Mouse (Mus musculus) gastrocnemius, adult 8-10 months (tissue): Measurements from ENCODE around the gene G6pc2. TPM values are rescaled to one million over a fixed set of nuclear protein-coding genes. Genes with fewer than 3 reads are reported as not detected.

Source experiments
- DNase-seq, 2 experiments: peaks; one replicate each; pipeline ENCODE4 v3.0.0; 2022; ENCODE audit warnings: low spot score in 2 of 2
- total RNA-seq, 4 experiments: library from RNA; stranded (reverse); gene quantifications; 2 replicates each; pipeline ENCODE4 v1.2.4; 2022

The G6pc2 gene
- total RNA-seq, 4 experiments from 2014 or later, result not detected

- no peak for DNase-seq
Measured at GRCm38 (mm10) chr2:69234976-69235678, 24.3 kb downstream of the G6pc2 start.

- no peak for DNase-seq
Measured at GRCm38 (mm10) chr2:69239315-69239714, 28.4 kb downstream of the G6pc2 start.

GRCm38 (mm10) chr2:69244924-69245323, 34.1 kb downstream of the G6pc2 start:
- no peak for DNase-seq

- DNase-seq, result no peak
Measured at GRCm38 (mm10) chr2:69247081-69247480, 36.2 kb downstream of the G6pc2 start.

- no peak for DNase-seq
Measured at GRCm38 (mm10) chr2:69248221-69248755, 37.4 kb downstream of the G6pc2 start.

GRCm38 (mm10) chr2:69264069-69264618, 53.3 kb downstream of the G6pc2 start:
- DNase-seq, result no peak

GRCm38 (mm10) chr2:69275875-69276274, 65.0 kb downstream of the G6pc2 start:
- no peak for DNase-seq

Other genes with a start within 250 kb of the G6pc2 start
- gene Nostrin, start 75.3 kb upstream of the G6pc2 start, total RNA-seq, result 1 to 10 TPM; 1.9 to 3.2 (median 2.4) TPM
- under 1 TPM in 3 of 4 experiments, not detected in 1; 0.17 to 0.51 (median 0.31) TPM for gene Spc25, start 4.9 kb upstream of the G6pc2 start, total RNA-seq
- under 1 TPM in 1 of 4 experiments, not detected in 3; 0.19 TPM for gene Abcb11, start 131.5 kb downstream of the G6pc2 start, total RNA-seq
- not detected for gene Dhrs9, start 169.4 kb downstream of the G6pc2 start, total RNA-seq